Mouse (Mus musculus) cerebellum, adult 11-12 months (tissue): ENCODE results near the gene Tbc1d10a.

Experiments
- DNase-seq: peaks from one replicate; pipeline ENCODE4 v3.0.0; 2022

The Tbc1d10a gene

GRCm38 (mm10) chr11:4186486-4187317 lies at the start of gene Tbc1d10a:
TSS of gene Tbc1d10a (plus strand) at chr11:4186789.
- DNase-seq = peak; percentile 99

GRCm38 (mm10) chr11:4138964-4139363 lies 47.6 kb upstream of the Tbc1d10a start:
- DNase-seq = no peak

- DNase-seq = no peak
These were observed 45.1 kb upstream of the Tbc1d10a start for GRCm38 (mm10) chr11:4141505-4141904.

- no peak for DNase-seq
These were observed 44.2 kb upstream of the Tbc1d10a start for GRCm38 (mm10) chr11:4142352-4142751.

DNA sequence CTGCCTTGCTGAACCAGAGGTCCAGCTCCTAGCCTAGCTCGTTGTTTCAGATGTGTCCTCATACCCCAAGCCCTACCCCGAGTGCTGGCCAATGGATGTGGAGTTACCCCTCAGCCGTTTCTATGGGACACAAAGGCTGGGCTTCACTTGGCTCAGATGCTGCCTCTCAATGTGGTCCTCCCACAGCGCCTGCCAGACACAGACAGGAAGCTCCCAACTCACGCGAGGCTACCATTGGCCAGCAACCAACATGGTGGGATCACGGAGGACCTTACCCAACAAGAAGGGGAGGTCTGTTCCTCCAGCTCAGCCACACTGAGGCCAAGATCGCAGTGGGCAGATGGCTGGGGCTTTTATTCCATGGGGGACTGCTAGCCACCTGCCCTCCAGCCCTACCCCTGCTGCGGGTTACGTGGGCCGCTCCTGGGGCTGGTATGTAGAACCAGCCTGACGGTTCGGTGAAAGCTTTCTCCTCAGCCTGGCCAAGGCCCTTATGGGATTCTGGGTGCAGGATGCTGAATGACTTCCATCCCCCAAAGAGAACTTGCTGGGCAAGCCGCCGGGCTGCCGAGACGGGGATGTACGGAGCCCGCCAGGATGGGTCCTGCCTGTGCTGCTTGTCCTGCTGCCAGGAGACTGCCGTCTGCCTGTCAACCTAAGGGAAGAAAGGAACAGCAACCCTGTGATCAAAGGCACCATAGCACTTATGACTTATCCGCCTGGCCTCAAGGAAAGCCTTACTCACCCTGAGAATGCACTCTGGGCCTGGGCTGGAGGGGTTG lies 43.1 kb upstream of the Tbc1d10a start:
- DNase-seq = no peak

- no peak for DNase-seq
These were observed 40.2 kb upstream of the Tbc1d10a start for GRCm38 (mm10) chr11:4146381-4146780.

DNA sequence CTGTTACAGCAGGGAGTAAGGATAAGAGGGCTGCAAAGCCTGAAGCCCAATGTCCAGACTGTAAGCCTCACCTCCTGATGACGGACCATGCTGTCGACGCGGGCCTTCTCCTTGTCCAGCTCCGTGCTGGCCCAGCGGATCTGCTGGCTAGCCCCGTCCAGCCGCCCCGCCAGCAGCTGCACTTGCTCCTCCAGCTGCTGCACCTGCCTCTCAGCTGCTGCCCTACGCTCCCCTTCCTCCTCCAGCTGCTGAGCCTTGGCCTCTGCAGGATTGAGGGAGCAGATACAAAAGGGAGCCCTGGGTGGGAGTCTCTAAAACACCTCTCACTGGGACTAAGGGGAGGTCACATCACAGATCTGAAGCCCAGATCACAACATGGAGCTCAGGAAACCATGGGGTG lies 39.5 kb upstream of the Tbc1d10a start:
- DNase-seq = no peak

DNA sequence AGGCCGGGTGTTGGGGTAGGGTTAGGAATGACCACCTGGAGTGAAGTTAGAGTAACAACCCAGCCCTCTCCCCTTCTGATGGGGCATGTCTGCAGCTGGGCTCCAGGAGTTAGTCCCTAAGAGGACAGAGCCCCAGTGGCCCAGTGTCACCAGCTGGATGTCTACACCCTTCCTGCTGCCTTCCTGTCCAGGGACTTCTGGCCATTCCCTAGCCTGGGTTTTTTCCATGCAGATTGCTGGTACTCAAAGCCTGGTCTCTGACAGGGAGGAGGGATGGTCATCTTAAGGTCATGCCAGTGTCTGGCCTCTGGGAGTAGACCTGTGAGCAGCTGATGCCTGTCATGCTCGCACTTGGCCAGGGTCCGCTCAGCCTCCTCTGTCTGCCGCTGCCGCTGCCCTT lies 38.5 kb upstream of the Tbc1d10a start:
- no peak for DNase-seq

DNA sequence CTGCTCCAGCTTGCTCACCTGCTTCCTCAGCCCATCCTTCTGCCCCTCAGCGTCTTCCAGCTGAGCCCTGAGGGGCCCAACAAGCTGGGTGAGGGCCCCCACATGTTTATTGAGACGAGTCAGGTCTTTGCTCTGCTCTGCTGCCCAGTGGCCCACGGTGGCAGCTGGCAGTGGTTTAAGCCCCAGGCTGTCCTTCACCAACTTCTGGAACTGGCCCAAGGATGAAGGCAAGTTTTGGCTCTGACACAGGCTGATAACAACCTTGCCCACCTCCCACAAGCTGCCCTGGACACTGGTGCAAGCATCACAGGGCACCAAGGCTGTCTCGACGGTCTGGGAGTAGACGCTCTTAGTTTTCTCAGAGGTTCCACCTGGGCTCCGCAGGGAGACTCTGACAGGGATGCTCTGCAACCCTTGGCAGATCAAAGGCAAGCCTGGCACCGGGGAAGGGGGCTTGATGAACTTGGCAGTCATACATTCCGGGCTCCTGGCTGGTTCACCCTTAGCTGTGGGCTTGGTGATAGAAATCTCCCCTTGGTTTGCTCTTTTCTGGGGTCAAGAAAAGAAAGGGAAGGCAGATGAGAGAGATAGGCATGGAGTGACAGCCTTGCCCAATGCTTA lies 37.9 kb upstream of the Tbc1d10a start:
- no peak for DNase-seq

GRCm38 (mm10) chr11:4149886-4150285 lies 36.7 kb upstream of the Tbc1d10a start:
- no peak for DNase-seq

DNA sequence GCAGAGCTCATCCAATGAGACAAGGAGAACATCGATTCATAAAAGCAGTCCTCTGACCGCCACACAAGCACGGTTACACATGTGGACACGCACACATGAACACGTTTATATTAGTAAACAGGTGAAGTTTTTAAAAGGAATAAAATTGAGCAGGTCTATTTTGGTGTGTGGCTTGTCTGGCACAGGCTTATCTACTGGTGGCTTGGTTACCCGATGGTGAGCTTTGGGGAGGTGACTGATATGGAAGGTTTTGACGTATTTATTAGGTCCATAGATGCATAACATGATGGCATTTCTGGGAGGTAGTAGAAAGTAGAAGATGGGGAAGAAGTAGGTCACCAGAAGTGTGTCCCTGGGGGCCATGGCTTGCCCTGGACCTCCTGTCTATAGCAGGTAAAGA lies 32.9 kb upstream of the Tbc1d10a start:
- no peak for DNase-seq

DNA sequence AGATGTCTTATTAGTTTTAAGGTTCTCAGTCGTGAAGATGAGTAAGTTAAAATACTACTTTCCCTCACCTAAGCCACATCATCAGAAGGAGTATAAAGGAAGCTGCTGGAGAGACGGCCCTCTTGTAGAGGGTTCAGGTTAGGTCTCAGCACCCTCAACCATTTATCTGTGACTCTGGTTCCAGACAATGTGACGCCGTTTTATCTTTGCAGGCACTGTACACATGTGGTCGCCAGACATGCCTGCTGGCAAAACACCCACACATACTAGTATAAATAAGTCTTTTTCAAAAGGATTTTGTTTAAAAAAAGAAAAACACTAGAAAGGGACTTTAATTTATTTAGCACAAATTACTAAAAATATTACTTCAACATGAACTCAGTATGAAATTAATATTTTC lies 30.9 kb upstream of the Tbc1d10a start:
- no peak for DNase-seq

DNA sequence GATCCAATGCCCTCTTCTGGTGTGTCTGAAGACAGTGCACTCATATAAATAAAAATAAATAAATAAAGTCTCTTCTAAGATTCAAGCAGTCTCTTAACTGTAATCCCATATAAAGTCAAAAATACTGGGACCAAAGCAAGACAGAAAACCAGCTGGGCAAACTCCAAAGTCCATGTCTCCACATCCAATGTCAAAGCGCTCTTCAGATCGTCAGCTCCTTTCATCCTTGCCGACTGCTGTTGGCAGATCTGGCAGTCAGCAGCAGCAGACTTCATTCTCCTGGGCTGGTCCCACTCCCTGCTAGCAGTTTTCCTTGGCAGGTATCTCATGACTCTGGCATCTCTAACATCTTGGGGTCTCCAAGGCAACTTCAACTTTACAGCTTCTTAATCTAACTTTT lies 27.9 kb upstream of the Tbc1d10a start:
- no peak for DNase-seq

DNA sequence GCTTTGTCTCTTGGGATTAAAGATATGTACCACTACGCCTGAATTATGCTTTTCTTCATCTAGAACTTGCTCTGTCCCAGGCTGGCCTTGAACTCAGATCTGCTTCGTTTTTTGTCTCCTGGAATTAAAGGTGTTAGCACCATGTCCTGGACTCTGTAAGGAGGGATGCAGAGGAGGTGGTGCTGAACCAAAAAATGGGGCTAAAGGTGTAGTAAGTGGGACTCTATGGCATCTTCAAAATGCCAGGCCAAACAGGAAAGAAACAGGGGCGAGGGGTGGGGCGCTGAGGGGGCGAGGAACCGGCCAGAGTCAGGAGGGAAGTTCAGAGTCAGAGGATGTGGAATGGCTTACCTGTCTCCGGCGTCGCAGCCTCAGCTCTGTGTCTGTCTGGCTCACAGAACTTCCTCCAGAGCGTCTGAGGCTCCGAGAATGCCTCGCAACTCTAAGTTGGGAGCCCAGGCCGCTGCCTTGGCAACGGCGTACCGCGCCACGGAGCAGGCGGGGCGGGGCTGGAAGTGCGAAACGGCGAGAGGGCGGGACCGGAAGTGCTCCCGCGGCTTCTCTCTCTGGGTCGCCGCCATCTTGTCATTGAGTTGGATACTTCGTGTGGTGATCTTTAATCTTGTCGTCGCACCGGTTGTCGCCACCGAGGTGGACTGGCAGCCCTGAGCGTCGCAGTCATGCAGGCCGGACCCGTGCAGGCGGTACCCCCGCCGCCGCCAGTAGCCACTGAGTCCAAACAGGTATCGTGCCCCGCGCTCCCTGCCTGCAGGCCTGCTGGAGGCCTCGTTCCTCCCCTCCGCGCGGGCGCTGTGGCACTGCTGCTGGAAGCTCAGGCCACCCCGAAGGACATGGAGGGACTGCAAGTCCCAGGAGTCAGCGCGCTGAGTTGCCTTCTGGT lies 26.5 kb upstream of the Tbc1d10a start, which contains the start of the genes Ccdc157 and Sf3a1:
Gene Ccdc157 (minus strand): TSS at position 486 of the 901 bp plus-strand sequence.
Gene Sf3a1 (plus strand): TSS at position 543 of the 901 bp plus-strand sequence.
- DNase-seq = peak; percentile 89

DNA sequence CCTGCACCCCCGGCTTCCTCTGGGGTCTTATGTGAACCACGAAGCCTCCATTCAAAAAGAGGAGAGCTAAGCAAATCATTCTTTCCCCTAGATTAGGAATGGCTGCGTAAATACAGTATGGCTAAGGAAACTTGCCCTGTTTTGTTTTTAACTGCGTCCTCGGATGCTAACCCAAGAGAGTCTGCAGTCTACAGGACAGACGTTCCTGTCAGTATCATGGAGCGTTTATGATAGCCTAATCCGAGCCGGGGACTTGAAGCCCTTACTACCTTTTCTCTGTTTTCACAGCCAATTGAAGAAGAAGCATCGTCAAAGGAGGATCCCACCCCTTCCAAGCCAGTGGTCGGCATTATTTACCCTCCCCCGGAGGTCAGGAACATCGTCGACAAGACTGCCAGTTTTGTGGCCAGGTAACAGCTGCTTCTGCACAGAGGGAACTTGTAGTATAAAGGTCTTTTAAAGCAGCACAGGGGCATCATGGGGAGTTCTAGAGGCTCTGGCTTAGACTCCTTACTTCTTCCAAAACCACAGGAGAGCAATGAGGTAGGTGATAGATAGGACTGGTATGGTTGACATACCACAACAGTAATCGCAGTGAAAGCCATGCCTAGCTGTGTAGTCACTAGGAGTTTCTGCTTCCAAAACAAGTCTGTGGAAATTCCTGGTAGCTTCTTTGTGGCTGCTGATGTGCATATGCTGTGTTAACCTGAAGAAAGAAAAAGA lies 25.7 kb upstream of the Tbc1d10a start:
- DNase-seq = no peak

GRCm38 (mm10) chr11:4164701-4165100 lies 21.9 kb upstream of the Tbc1d10a start:
- no peak for DNase-seq

GRCm38 (mm10) chr11:4166467-4167090 lies 20.0 kb upstream of the Tbc1d10a start:
- DNase-seq = no peak

DNA sequence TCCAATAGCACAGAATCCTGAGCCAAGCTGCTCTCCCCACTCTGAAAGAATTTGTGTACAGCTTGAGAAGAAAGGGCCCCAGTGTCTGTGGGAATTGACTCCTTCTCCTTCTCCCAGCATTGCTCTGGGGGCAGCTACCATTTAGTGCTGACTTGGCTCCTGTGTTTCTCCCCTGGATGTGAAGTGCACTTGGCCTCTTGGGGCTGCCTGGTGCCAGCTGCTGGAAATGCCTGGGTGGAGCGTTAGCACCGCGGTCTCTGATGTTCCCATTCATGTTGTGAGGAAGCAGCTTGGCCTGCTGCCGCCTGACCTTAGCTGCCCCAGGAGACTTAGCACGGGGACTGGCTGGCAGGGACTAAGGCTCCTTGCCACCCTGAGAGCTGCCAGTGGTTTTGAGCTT lies 12.0 kb upstream of the Tbc1d10a start:
- peak; percentile 45 for DNase-seq

DNA sequence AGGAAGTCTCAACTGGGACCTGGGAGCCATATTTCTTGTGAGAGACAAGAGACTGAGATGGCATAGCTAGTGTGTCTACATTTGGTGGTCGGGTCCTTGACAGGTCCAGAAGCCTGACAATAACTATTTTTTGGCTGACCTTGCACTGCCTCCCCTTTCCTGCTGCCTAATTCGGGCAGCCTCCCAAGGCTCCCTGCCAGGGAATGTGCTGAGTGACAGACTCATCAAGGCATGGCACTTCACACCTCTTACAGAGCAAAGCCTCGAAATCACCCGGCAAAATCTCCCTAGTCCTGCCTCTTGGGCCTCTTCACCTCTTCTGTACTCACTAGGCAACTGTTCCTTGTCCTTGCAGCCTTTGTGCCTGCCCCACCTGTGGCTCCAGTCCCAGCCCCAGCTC lies 8.9 kb upstream of the Tbc1d10a start:
- no peak for DNase-seq

- no peak for DNase-seq
These were observed 4.5 kb upstream of the Tbc1d10a start for GRCm38 (mm10) chr11:4182061-4182460.

DNA sequence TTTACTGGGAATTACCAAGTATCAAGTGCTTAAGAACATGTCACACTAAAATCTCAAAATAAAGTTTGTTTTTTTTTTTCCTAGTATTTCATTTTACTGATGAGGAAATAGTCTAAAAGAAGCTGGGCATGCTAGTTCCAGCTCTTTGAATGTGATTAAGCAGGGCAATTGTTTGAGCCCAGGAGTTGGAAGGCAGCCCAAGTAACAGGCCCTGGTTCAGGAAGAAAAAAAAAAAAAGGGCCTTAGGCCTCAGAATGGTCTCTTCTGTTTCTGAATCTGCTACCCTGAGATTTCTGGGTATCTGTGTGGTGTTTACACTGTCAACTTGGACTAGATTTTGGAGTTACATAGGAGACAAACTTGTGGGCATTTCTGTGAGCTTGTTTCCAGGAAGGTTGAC lies 3.1 kb upstream of the Tbc1d10a start:
- no peak for DNase-seq
